Mouse (Mus musculus): Measurements from ENCODE around the gene Iffo1. TPM values are rescaled to one million over a fixed set of nuclear protein-coding genes. Genes with fewer than 3 reads are reported as not detected.

The Iffo1 gene
- polyA plus RNA-seq, 1 experiment from 2014 or later = 8.3 TPM

DNA sequence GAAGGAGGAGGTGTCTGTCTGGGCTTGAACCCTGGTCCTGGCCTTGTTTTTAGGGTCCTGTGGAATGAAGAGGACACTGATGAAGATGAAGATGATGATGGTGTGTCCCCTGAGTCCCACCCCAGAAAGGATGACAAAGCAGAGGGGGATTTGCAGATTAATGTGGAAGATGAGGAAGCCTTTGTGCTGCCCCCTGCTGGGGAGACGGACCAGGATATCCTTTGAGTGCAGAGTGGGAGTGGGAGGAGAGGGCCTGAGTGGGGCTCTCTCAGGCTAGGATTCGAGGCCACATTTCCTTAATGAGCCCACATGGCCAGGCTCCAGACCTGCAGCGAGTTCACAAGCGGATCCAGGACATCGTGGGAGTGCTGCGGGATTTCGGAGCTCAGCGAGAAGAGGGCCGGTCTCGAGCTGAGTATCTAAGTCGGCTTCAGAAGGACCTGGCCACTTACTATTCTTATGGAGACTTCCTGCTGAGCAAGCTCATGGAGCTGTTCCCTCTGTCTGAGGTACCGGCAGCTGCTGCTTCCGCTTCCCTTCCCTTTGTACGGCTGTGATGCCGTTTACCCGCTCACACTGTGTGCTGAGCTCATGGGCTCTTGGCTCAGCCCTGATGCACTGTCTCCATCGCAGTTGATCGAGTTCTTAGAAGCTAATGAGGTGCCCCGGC lies 7.9 kb upstream of the Iffo1 start:
- H3K4me3 ChIP-seq (ENCODE audit: low read depth, low read length) = no peak overlapping the region
- peaks cover 2% of the 10 kb centered on the region; the same call in 1 of the 2 replicates for H3K4me1 ChIP-seq (ENCODE audit: insufficient read depth, low read depth, low read length)
- H3K36me3 ChIP-seq (ENCODE audit: insufficient read depth, low read length) = peaks cover 20% of the 10 kb centered on the region
- no peaks in the 10 kb centered on the region for H3K9me3 ChIP-seq (ENCODE audit: low read length)
- H3K27ac ChIP-seq (ENCODE audit: low read length) = no peak overlapping the region
- ATAC-seq (no peak), DNase-seq (ENCODE audit: low spot score) (peak; percentile 42)
- no peak overlapping the region for H3K9ac ChIP-seq (replicated peaks; ENCODE audit: low read depth)
- no peak overlapping the region for H3K4me2 ChIP-seq (replicated peaks; ENCODE audit: low read depth, low read length)
- no peaks in the 10 kb centered on the region for H3K27me3 ChIP-seq (replicated peaks; ENCODE audit: insufficient read depth, low read length)
- 90% methylated on average over 19 of the region's 19 CpGs for WGBS
- TF ChIP-seq CTCF (IDR thresholded peaks at IDR 0.05) = peak; percentile 66
- no peak for TF ChIP-seq EP300 (IDR thresholded peaks at IDR 0.05)

DNA sequence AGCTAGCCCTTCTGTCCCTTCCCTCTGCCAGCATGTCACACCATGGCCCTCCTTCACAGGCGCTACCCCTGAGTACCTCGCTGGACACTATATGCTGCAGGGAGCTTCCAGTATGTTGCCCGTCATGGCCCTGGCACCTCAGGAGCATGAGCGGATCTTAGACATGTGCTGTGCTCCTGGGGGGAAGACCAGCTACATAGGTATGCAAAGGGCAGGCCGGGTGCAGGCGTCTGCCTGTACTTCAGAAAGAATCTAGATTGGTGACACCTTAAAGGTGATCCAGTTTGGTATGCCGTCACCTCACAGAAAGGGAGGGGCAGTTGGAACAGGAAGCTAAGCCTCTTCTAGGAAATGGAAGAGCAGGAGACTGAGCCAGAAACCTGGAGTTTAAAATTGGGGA lies 5.3 kb upstream of the Iffo1 start:
- WGBS = 88% methylated on average over 7 of the region's 7 CpGs
- Histone ChIP-seq H3K4me1 (ENCODE audit: insufficient read depth, low read depth, low read length) (no peaks in the 10 kb centered on the region), H3K27ac (ENCODE audit: low read length) (no peak overlapping the region), H3K27me3 (replicated peaks; ENCODE audit: insufficient read depth, low read length) (no peaks in the 10 kb centered on the region), H3K9ac (replicated peaks; ENCODE audit: low read depth) (no peak overlapping the region), H3K9me3 (ENCODE audit: low read length) (no peaks in the 10 kb centered on the region), H3K4me3 (ENCODE audit: low read depth, low read length) (no peak overlapping the region), H3K4me2 (replicated peaks; ENCODE audit: low read depth, low read length) (no peak overlapping the region), H3K36me3 (ENCODE audit: insufficient read depth, low read length) (peaks cover 20% of the 10 kb centered on the region)
- ATAC-seq (no peak), DNase-seq (ENCODE audit: low spot score) (no peak)
- TF ChIP-seq CTCF (IDR thresholded peaks at IDR 0.05) (no peak), EP300 (IDR thresholded peaks at IDR 0.05) (no peak)

DNA sequence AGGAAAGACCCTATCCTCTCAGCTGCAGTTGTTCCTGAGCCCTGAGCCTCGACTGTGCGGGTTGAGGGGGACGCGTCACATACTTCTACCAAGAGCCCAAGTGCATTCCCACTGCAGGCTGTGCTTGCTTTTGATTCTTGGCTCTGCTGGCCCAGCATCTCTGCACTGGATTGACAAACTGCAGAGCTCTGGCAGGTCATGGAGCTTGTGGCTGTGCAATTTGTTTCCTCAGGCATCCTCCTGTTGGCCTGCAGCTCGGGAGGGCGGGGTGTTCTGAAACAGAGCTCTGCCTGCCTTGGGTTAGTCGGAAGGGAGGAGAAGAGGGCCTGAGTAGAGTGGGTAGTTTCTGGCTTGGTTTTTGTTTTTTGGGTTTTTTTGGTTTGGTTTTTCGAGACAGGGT lies 2.6 kb upstream of the Iffo1 start:
- Histone ChIP-seq H3K27me3 (replicated peaks; ENCODE audit: insufficient read depth, low read length) (no peaks in the 10 kb centered on the region), H3K9me3 (ENCODE audit: low read length) (no peaks in the 10 kb centered on the region), H3K36me3 (ENCODE audit: insufficient read depth, low read length) (peaks cover 15% of the 10 kb centered on the region), H3K4me3 (ENCODE audit: low read depth, low read length) (no peak overlapping the region), H3K9ac (replicated peaks; ENCODE audit: low read depth) (no peak overlapping the region), H3K27ac (ENCODE audit: low read length) (no peak overlapping the region), H3K4me2 (replicated peaks; ENCODE audit: low read depth, low read length) (no peak overlapping the region), H3K4me1 (ENCODE audit: insufficient read depth, low read depth, low read length) (no peaks in the 10 kb centered on the region)
- no peak for DNase-seq (ENCODE audit: low spot score)
- TF ChIP-seq EP300 (IDR thresholded peaks at IDR 0.05) (no peak), CTCF (IDR thresholded peaks at IDR 0.05) (no peak)
- no peak for ATAC-seq
- WGBS = 91% methylated on average over 8 of the region's 8 CpGs

DNA sequence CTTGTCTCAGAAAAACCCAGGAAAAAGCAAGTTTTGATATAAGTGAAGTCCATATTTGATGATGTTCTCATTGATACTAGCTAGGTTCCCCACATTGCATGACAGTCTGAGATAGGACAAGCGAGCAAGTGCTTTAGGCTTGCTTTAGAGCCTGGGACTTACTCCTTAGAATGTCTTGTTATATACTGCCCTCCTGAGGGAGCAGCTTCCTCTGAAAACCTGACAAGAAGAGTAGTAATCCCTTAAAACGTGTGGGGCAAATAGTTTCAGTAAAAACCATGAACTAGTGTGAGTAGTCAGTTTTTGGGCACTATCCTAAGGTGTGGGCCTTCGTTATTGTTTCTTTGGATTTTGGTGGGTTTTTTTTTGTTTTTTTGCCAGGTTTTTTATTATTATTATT lies 1.9 kb upstream of the Iffo1 start:
- Histone ChIP-seq H3K9ac (replicated peaks; ENCODE audit: low read depth) (no peak overlapping the region), H3K4me3 (ENCODE audit: low read depth, low read length) (no peak overlapping the region), H3K27me3 (replicated peaks; ENCODE audit: insufficient read depth, low read length) (no peaks in the 10 kb centered on the region), H3K4me1 (ENCODE audit: insufficient read depth, low read depth, low read length) (no peaks in the 10 kb centered on the region), H3K27ac (ENCODE audit: low read length) (no peak overlapping the region), H3K36me3 (ENCODE audit: insufficient read depth, low read length) (peaks cover 15% of the 10 kb centered on the region), H3K4me2 (replicated peaks; ENCODE audit: low read depth, low read length) (no peak overlapping the region), H3K9me3 (ENCODE audit: low read length) (no peaks in the 10 kb centered on the region)
- no peak for DNase-seq (ENCODE audit: low spot score)
- WGBS = 74% methylated on average over 3 of the region's 3 CpGs
- no peak for ATAC-seq
- no peak for TF ChIP-seq EP300 (IDR thresholded peaks at IDR 0.05)
- TF ChIP-seq CTCF (IDR thresholded peaks at IDR 0.05) = no peak

DNA sequence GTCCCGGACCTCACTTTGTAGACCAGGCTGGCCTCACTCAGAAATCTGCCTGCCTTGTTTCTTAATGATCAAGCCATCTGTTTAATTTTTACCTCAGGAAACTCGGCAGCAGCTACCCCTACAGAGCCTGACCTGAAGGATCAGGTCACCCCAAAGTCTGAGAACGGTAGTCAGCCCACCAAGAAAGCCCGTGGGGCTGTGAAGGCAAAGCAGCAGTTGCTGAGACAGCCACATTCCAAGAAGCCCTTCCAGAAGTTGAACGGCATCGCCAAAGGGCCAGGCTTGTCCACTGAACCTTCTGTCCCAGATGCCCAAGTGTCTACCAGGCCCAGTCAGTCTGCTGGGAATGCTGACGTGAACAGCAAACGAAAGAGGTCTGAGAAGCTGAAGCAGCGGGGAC lies 1.1 kb upstream of the Iffo1 start:
- no peak for DNase-seq (ENCODE audit: low spot score)
- no peak for TF ChIP-seq EP300 (IDR thresholded peaks at IDR 0.05)
- no peak for TF ChIP-seq CTCF (IDR thresholded peaks at IDR 0.05)
- ATAC-seq = no peak
- Histone ChIP-seq H3K27me3 (replicated peaks; ENCODE audit: insufficient read depth, low read length) (no peaks in the 10 kb centered on the region), H3K4me2 (replicated peaks; ENCODE audit: low read depth, low read length) (no peak overlapping the region), H3K9me3 (ENCODE audit: low read length) (no peaks in the 10 kb centered on the region), H3K36me3 (ENCODE audit: insufficient read depth, low read length) (peaks cover 15% of the 10 kb centered on the region), H3K27ac (ENCODE audit: low read length) (no peak overlapping the region), H3K4me3 (ENCODE audit: low read depth, low read length) (no peak overlapping the region), H3K9ac (replicated peaks; ENCODE audit: low read depth) (no peak overlapping the region), H3K4me1 (ENCODE audit: insufficient read depth, low read depth, low read length) (no peaks in the 10 kb centered on the region)
- 76% methylated on average over 9 of the region's 9 CpGs for WGBS

DNA sequence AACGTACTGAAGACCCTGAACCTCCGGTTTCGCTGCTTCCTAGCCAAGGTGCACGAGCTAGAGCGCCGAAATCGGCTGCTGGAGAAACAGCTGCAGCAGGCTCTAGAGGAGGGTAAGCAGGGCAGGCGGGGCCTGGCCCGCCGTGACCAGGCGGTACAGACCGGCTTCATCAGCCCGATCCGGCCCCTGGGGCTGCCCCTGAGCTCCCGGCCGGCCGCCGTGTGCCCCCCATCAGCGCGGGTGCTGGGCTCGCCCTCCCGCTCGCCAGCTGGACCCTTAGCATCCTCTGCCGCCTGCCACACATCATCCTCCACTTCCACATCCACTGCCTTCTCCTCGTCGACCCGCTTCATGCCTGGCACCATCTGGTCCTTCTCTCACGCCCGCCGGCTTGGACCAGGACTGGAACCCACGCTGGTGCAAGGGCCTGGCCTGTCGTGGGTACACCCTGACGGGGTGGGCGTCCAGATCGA lies 474 bp downstream of the Iffo1 start:
- WGBS = 9% methylated on average over 33 of the region's 35 CpGs
- peak overlapping the region; percentile 55 for H3K4me3 ChIP-seq (ENCODE audit: low read depth, low read length)
- no peaks in the 10 kb centered on the region for H3K4me1 ChIP-seq (ENCODE audit: insufficient read depth, low read depth, low read length)
- no peak for TF ChIP-seq CTCF (IDR thresholded peaks at IDR 0.05)
- no peak for TF ChIP-seq EP300 (IDR thresholded peaks at IDR 0.05)
- H3K27me3 ChIP-seq (replicated peaks; ENCODE audit: insufficient read depth, low read length) = no peaks in the 10 kb centered on the region
- peaks cover 6% of the 10 kb centered on the region for H3K36me3 ChIP-seq (ENCODE audit: insufficient read depth, low read length)
- peak overlapping the region; percentile 66 for H3K9ac ChIP-seq (replicated peaks; ENCODE audit: low read depth)
- H3K9me3 ChIP-seq (ENCODE audit: low read length) = no peaks in the 10 kb centered on the region
- peak; percentile 49 for ATAC-seq
- peak overlapping the region; percentile 88 for H3K4me2 ChIP-seq (replicated peaks; ENCODE audit: low read depth, low read length)
- peak; percentile 35 for DNase-seq (ENCODE audit: low spot score)
- H3K27ac ChIP-seq (ENCODE audit: low read length) = peak overlapping the region; percentile 57; the same call in 1 of the 2 replicates

All from lung, postnatal 0 days (tissue).